Mouse (Mus musculus): ENCODE data around the gene I830077J02Rik.
"Not testable (repeated sequence)": the region's sequence is repeated elsewhere in the genome, so short reads cannot be mapped to it uniquely, and the experiment has no call there.

The I830077J02Rik gene

GRCm38 (mm10) chr3:105932240-105933071 is at the start of gene I830077J02Rik:
Gene I830077J02Rik, minus strand, starts transcription at chr3:105932664.
- no peak for DNase-seq (ENCODE audit: low spot score in 2 of 2)

- DNase-seq (ENCODE audit: low spot score in 2 of 2), result no peak
Observed at GRCm38 (mm10) chr3:105974174-105974573, 41.7 kb upstream of the I830077J02Rik start.

- no peak for DNase-seq (ENCODE audit: low spot score in 2 of 2)
Observed at GRCm38 (mm10) chr3:105973411-105973810, 40.9 kb upstream of the I830077J02Rik start, which contains the start of gene Ovgp1. Gene Ovgp1, plus strand, starts transcription at chr3:105973711.

GRCm38 (mm10) chr3:105971831-105972446 is 39.5 kb upstream of the I830077J02Rik start:
- DNase-seq (ENCODE audit: low spot score in 2 of 2), result no peak

- no peak for DNase-seq (ENCODE audit: low spot score in 2 of 2)
Observed at GRCm38 (mm10) chr3:105960700-105961099, 28.2 kb upstream of the I830077J02Rik start.

GRCm38 (mm10) chr3:105959999-105960398 is 27.5 kb upstream of the I830077J02Rik start, which contains the start of gene Atp5f1:
Gene Atp5f1, minus strand, starts transcription at chr3:105960099.
- no peak for DNase-seq (ENCODE audit: low spot score in 2 of 2)

GRCm38 (mm10) chr3:105959585-105959984 is 27.1 kb upstream of the I830077J02Rik start:
- DNase-seq (ENCODE audit: low spot score in 2 of 2), result no peak

GRCm38 (mm10) chr3:105958974-105959580 is 26.6 kb upstream of the I830077J02Rik start, which contains the start of gene Wdr77:
Gene Wdr77, plus strand, starts transcription at chr3:105959369.
- DNase-seq (ENCODE audit: low spot score in 2 of 2), result peak; percentile 95 to 96

- DNase-seq (ENCODE audit: low spot score in 2 of 2), result no peak
Observed at GRCm38 (mm10) chr3:105958204-105958603, 25.7 kb upstream of the I830077J02Rik start.

GRCm38 (mm10) chr3:105957235-105957634 is 24.8 kb upstream of the I830077J02Rik start:
- DNase-seq (ENCODE audit: low spot score in 2 of 2), result no peak

GRCm38 (mm10) chr3:105951348-105951747 is 18.9 kb upstream of the I830077J02Rik start:
- DNase-seq (ENCODE audit: low spot score in 2 of 2), result no peak

GRCm38 (mm10) chr3:105936111-105936510 is 3.6 kb upstream of the I830077J02Rik start:
- DNase-seq (ENCODE audit: low spot score in 2 of 2), result no peak

GRCm38 (mm10) chr3:105935033-105935432 is 2.6 kb upstream of the I830077J02Rik start:
- no peak for DNase-seq (ENCODE audit: low spot score in 2 of 2)

GRCm38 (mm10) chr3:105933926-105934325 is 1.5 kb upstream of the I830077J02Rik start:
- peak; percentile 25 to 37 for DNase-seq (ENCODE audit: low spot score in 2 of 2)

GRCm38 (mm10) chr3:105931095-105931494 is 1.4 kb downstream of the I830077J02Rik start:
- no peak for DNase-seq (ENCODE audit: low spot score in 2 of 2)

- DNase-seq (ENCODE audit: low spot score in 2 of 2), result no peak
Observed at GRCm38 (mm10) chr3:105929821-105930220, 2.6 kb downstream of the I830077J02Rik start.

GRCm38 (mm10) chr3:105928781-105929180 is 3.7 kb downstream of the I830077J02Rik start:
- DNase-seq (ENCODE audit: low spot score in 2 of 2), result no peak

- no peak for DNase-seq (ENCODE audit: low spot score in 2 of 2)
Observed at GRCm38 (mm10) chr3:105928195-105928569, 4.3 kb downstream of the I830077J02Rik start.

GRCm38 (mm10) chr3:105927561-105928194 is 4.8 kb downstream of the I830077J02Rik start:
- no peak for DNase-seq (ENCODE audit: low spot score in 2 of 2)

- no peak for DNase-seq (ENCODE audit: low spot score in 2 of 2)
Observed at GRCm38 (mm10) chr3:105924616-105925015, 7.8 kb downstream of the I830077J02Rik start.

GRCm38 (mm10) chr3:105921959-105922358 is 10.5 kb downstream of the I830077J02Rik start:
- no peak for DNase-seq (ENCODE audit: low spot score in 2 of 2)

GRCm38 (mm10) chr3:105920743-105921142 is 11.7 kb downstream of the I830077J02Rik start:
- DNase-seq (ENCODE audit: low spot score in 2 of 2), result not testable (repeated sequence)

Measured in right cerebral cortex, adult 2 months (tissue).